Mouse (Mus musculus) lung, postnatal 36 days (tissue): Measurements from ENCODE around the gene Lrrc28.

ENCODE experiments used
- DNase-seq: peaks from one replicate; pipeline ENCODE4 v3.0.0; 2022; ENCODE audit warnings: mixed read lengths

Gene Lrrc28

DNA sequence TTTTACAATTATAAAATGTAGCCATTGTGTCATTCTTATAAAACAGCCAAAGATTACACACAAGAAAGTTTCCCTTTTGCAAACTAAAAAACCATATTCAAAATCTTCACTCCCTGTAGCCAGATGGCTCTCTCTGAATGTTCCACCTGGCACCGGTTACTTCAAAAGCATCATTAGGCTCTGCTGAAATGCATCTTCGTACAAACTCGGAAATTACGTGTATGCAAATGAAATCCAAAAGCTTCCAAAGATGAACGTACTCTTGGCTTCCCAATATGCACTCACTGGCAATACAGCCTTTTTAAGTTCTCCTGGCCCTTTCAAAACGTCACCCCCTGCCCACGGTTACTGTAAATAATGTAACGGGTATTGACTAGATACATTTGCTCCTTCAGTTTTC is 777 bp downstream of the Lrrc28 start:
- DNase-seq: no peak

DNA sequence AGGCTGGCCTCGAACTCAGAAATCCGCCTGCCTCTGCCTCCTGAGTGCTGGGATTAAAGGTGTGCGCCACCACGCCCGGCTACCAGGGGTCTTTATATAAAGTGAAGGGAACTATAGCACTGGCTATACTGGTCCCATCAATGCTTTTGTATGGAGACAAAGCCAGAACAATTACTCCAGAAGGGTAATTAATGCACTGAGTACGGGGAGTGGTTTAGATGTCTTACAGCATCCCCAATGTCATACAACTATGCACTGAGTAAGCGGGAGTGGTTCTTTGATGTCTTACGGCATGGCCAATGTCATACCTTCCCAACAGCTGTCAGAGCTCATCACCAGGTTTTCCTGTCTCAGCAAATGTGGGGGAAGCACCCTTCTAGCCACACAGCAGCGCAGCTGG is 2.1 kb downstream of the Lrrc28 start:
- no peak for DNase-seq

DNA sequence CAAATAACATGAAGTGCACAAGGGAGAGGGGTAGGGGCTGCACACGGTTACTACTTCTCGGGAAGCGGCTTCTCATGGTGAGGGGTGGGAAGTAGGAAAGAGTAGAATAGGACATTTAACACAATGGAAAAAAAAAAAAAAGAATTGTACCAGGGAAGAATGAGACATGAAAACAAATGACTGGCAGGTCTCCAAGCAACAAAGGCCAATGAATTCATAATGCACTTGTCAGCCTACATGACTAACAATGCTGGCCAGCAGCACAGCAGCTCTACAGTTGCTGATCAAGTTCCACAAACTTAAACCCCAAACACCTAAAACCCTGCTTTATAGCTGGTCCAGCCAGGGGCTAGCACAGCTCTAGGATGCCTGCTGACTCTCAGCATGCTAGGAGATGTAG is 6.1 kb downstream of the Lrrc28 start:
- peak; percentile 61 for DNase-seq

DNA sequence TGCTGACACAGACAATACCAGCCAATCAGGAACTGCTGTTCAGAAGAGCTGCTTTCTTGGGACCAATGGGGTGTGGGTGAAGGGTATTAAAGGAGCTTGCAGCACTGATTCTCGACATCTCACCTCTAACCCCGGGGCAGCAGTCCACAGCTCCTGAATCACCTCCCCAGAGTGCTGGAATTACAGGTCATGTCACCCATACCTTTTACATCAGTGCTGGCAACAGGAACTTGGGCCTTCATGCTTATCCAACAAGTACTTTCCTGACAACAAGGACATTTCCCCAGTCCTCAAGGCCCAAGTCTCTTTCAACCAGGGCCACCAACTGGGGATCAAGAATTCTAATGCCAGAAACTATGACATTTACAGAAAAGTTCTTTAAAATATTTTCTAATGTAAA is 8.9 kb downstream of the Lrrc28 start:
- no peak for DNase-seq

DNA sequence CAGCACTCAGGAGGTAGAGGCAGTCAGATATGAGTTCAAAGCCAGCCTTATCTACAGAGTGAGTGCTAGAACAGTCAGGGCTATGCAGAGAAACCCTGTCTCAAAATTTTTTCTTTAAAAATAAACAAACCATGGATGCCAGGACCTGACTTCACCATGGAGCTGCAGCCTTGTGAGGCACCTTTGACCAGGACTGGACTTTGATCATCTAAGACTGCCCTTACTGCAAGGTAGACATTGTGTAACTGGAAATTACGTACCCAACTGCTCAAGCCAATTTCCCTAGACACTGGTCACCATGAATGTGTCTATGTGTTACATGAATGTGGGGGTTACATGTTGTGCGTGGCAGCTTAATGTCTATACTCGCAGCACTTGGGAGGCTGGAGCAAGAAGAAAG is 10.9 kb downstream of the Lrrc28 start:
- DNase-seq: no peak

DNA sequence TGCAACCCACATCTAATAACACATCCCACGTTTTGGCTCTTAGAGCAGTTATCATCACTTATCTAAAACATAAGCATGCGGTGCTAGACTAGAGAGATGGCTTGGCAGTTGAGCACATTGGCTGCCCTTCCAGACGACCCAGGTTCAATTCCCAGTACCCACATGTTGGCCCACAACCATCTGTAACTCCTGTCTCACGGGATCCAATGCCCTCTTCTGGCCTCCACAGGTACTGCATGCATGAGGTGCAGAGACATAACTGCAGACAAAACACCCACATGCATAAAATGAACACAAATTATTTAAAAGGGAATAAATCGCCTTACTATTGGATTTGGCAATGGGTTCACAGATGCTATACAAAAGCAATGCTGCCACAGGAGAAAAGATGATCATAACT is 12.7 kb downstream of the Lrrc28 start:
- peak; percentile 24 for DNase-seq

DNA sequence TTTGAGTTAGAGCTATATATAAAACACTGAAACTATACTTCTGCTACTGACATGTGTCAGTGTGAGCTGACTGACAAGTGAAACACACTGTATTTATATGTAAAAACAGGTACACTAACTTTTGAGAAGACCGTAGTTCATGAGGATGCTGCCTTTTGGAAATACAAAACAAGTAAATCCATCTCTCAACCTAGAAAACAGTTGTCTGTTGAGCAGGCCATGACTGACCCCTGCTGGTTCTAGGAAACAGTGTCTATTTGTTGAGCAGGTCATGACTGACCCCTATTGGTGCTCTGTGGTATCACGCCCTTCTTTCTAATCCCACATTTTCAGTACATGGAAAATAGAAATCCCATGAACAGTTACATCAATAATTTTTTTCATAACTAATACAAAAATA is 14.3 kb downstream of the Lrrc28 start:
- DNase-seq: peak; percentile 92

DNA sequence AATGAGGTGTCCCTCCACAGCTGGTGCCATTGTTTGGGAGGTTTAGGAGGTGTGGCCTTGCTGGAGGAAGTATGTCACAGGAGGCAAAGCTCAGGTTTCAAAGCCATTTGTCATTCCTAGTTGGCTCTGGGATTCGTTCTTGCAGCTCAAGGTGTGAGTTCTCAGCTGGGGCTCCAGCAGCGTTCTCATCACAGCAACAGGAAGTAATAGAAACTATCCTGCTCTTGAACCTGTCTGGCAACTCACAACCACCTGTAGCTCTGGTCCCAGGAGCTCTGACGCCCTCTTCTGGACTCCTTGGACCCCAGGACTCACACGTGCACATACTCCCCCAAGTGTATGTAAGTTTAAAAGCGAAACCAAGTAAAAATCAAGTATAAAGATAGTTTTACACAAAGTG is 15.4 kb downstream of the Lrrc28 start:
- no peak for DNase-seq

DNA sequence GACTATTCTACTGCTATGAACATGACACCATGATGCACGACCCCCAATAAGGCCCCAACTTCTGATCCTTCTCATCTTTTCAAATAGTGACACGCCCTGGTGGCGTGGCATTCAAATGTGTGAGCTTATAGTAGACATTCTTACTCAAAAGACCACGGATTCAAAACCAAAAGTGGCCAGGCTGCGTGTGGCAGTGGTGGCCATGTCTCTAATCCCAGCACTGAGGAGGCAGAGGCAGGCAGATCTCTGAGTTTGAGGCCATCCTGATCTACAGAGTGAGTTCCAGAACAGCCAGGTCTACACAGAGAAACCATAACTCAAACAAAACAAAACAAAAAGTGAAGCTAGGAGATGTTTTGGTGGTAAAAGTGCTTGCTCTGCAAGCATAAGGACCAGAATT is 18.4 kb downstream of the Lrrc28 start:
- no peak for DNase-seq

DNA sequence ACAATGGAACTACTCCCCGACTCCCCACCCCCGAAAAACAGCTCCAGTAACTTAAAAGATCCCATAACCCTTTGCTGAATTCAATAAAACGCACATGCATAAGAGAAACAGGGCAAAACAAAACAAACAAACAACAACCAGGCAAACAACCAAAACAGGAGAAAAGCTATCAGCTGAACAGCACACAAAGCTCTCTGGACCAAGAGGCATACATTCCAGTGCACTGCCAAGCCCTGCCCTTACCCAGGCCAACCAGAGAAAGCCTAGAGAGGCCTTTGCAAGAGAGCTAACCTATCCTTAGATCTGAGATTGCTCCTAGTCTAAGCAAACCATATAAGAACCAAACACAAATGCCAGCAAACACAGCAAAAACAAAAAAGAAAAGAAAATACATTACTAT is 22.9 kb downstream of the Lrrc28 start:
- DNase-seq: no peak

DNA sequence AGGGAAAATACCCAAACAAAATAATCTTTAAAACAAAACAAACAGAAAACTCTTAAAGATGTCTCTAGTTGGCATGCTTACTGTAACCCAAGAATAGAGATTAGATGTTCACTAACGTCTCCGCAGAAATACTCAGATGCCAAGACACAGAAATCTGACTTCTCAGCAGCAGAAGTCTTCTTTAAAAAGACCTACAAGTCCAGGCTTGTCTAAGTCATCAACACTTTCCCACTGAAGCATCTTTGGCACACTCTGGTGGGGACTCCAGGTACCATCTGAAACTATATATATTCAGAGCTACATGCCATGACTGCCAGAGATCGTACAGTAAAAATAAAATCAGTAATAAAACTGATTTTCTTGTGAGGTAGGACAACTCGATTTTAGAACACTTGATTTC is 25.2 kb downstream of the Lrrc28 start:
- no peak for DNase-seq

DNA sequence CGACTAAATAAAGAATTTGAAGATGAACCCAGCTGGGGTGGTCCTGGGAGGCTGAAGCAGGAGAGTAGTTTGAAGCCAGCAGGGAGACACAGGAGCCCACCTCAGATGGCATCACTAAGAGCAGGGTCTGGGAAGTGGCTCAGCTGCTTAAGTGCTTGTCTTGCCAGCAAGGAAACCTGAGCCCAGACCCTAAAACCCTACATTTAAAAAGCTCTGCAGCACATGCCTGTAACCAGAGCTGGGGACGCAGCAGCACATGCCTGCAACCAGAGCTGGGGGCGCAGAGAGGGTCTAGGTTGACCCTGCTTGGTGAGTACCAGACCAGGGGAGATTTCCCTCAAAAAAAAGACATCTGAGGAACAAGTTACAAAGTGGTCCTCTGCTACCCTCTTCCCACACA is 26.8 kb downstream of the Lrrc28 start:
- no peak for DNase-seq

DNA sequence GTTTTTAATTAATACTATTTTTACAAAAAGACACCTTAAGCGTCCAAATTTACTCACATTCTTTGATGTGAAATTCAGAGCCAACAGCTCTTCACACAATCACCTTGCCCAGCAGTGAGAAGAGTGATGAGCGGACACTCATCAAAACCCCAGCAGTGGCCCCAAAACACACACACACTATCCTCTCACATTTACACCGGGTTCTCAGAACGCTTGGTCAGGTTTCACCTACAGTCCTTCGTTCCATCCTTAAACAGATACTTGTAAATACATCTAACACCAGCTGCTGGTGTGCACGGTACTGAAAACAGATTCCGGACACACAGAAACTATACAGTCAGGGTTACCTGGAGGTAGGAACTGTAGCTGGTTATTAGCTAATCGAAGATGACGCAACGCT is 27.4 kb downstream of the Lrrc28 start:
- DNase-seq: no peak

DNA sequence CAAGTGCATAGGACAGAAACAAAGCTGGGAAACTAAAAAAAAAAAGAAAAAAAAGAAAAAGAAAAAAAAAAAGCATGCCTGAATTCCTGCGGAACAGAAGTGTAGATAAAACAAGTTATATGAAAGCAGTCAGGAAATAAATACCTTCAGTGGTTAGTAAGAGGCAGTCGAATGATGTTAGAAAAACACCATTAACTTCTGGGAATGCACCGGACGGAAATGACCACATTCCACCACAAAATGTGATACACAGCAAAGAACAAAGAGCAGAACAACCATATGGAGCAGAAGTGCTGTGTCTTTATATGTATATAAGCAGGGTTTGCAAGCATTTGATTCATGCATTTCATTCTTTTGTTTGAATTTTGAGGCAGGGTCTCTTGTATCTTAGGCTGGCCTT is 28.2 kb downstream of the Lrrc28 start:
- DNase-seq: no peak

DNA sequence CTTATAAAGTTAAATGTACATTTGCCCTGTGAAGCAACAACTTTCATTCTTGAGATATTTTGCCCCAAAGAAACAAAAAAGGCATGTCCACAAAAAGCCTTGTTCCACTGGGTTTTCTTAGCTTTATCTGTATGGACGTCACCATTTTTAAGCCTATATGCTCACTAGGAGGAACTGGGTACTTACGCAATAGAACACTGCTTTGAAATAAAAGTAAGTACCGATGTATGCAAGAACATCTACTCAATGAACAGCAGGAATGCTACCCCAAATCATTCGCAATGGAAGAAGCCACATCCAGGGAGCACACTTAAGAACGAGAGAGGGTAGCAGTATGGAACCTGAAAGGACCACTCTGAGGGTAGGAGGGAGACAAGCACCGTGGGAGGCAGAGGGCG is 30.6 kb downstream of the Lrrc28 start:
- no peak for DNase-seq

DNA sequence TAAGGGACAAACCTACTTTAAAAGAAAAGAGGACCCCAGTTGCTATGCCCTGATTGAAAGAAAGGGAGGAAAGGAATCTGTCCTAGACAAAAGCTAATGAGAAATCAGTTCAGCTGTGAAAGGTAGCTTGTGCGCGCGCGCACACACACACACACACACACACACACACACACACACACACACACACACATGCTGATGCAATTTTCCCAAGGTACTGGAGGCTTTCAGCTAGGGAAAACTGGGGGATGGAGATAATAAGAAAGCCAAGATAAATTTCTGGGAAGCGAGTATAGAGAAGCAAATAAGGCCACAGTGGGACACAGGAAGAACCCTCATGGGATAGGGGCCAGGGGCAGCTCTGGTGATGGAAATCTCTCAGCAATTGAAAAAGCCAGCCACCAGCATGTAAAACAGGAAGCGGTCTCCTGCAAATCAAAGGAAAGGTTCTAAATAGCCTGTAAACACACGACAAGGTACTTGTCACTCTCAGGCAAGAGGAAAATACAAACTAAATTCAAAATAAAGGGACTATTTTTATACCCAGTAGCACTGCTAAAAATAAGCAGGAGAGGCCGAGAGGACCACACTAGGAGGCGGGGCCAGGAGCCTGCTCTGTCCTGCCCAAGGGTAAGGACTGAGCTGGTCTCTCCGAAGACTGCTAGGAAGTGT is 31.1 kb downstream of the Lrrc28 start:
- no peak for DNase-seq

DNA sequence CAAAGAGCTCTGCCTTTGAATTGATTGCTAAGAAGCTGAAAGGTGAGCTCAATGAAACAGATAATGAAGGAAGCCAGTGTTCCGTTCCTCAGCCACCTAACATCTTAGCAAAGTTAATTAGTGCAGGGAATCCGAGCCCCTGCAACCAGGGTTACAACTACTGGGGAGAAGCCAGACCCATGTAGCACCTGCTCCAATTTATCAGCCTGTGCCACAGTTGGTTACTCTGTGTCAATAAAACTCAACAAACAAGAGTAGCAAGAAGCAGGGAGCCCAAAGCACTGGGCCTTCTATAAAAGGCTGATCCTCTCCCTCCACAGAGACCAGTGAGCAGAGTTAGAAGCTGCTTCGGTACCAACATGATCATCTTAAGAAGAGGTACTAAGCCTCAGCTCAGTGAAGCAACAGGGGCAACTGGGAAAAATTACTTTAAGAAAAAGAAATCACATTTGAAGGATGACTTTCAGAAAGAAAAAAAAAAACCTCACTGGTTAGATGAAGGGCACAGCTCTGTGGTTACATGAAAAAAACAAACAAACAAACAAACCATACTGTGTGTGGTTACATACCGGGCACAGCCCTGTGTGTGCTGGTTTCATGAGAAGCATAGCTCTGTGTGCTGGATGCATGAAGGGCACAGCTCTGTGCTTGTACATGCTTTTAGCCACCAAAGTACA is 36.6 kb downstream of the Lrrc28 start:
- no peak for DNase-seq

DNA sequence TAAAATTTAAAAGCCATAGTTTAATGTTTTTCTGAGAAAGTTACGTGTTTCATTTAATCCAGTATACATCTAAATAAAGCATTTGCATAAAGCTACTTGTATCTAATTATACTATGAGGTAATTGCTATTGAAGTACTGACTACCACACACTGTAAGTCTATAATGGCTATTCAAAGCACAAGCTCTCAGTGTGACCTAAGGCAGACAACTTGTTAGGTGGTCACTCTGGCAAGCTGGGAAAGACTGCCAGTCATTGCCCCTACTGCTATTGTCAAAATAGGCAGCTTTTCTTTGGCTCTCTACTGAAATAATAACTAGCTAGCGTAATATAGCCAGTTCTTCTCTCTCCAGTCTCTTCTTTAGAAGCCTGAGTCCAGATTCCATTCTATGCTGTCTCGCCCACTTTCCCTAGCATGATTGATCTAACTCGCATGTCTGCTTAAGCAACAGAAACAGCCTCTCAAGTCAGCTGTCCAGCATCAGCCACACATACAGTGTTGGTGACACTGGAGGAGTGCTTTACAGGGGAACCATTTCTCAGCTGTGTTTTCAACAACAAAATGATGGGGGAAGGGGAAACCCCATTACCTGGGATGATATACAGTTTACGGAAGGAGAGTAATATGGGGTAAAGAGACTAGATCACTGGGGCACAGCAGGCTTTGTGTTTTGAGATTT is 37.3 kb downstream of the Lrrc28 start:
- DNase-seq: peak; percentile 72

DNA sequence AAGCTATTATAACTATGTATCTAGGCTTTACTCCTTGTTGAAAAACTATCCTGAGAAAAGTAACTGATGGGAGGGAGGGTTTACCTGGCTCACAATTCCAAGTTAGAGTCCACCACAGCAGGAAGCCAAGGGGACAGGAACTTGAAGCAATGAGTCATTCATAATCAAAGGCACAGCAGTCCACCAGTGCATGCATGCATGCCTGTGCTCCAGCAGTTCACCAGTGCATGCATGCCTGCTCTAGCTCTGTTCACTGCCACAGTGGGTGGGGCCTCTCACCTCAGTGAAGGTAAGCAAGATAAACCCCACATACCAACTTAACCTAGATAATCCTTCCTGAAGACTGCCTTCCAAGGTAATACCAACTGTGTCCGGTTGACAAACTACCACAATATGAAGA is 38.8 kb downstream of the Lrrc28 start:
- no peak for DNase-seq

DNA sequence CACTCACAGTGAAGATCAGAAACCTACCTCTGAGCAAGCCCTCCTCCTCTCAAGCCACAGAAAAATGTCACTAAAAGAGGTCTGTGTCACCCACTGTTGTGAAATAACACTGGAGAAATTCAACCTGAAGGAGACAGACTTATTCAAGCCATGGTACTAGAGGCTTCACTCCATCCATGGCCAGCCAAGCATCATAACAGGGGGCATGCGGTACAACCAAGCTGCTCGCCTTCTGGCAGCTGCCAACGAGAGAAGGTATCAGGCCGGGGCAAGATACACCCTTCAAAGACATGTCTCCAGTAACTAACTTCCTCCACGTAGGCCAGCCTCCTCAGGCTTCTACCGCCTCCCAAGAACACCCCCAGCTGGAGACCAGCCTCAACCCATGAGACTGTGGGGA is 40.0 kb downstream of the Lrrc28 start:
- DNase-seq: no peak

DNA sequence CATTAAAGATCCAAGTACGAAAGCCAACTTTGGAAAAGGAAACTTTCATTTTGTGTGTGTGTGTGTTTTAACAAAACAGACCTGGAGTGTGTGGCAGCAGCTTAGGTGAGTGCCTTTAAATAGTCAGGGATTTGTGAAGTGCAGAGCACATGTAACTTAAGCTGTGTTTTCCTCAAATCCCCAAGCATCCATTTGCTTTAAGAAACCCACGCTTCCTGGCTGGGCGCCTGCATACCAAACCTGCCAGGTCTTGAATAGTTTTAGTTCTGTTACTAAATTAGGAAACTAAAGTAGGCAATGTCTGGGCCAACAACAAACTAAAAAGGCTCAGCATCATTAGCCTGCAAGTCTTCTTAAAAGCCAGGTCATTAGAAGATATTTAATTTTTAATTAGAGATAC is 47.0 kb downstream of the Lrrc28 start:
- DNase-seq: peak; percentile 70

DNA sequence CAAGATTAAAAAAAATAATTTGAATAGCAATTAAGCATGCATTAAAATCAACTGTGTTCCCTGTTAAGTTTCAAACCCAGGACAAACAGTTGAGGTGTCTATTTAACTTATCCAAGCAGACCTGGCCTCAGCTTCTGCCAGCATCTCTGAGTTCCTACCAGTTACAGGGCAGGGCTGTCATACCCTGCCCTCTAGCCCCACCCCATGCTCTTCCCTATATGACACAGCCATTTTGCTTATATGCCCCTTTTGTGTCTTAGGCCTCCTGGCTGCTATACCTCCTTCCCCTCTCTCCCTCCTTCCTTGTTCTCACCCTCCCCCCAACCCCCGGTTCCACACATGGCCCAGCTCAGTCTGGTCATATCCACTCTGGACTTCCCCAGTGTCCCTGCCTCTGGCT is 48.1 kb downstream of the Lrrc28 start:
- no peak for DNase-seq

DNA sequence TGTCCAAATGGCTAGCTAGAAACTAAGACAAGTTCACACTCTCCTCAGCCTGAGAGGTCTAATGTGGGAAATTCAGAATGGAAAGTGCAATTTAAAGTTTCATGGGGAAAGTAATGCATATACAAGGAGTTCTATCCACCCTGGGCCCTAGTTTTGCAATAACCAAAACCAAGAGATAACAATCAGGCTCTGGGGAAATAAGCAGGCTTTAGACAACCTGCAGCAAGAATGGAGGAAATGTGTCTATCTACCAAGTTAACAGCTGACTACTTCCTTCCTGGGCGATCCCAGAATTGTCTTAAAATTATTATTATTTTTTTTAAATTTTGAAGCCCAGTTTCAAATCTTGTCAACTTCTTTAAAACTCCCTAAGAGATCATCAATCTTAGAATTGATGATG is 48.7 kb downstream of the Lrrc28 start:
- no peak for DNase-seq

DNA sequence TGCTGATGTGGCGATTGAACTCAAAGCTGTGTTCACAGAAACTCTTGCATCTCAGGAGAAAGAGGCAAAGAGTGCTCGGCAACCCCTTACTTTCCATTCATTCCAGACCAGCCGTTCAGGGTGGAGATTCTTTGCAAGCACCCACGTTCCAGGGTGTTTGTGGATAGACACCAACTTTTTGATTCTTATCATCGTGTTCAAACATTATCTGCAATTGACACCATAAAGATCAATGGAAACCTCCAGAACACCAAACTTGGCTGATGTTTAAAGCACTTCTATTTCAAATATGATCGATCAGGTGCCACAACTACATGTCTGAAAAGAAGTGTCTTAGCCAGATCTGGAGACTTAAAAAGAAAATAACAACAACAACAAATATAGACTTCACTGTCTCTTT is 51.2 kb downstream of the Lrrc28 start:
- no peak for DNase-seq

DNA sequence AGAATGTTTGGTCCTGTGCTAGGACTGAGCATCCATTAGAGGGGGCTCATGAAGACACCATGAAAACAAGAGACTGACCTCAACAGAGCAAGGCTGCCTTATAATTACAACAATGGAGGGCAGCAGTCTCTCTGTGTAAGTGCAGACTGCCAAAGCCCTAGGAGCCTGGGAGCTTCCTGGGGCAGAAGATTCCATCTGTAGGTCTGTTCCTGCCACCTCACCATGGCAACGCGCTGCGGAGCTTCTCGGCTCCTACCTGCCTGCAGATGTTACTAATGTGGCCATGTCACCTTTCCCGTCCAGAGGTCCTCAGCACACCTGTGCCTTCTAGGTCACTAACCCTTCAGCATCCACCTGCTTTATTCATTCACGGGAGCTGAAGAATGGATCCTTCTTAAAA is 52.4 kb downstream of the Lrrc28 start:
- DNase-seq: no peak
